Mouse (Mus musculus): ENCODE measurements around the gene Ogfod2. TPM values are rescaled to one million over a fixed set of nuclear protein-coding genes. Genes with fewer than 3 reads are reported as not detected.

Gene Ogfod2
- polyA plus RNA-seq, 1 experiment from 2014 or later = 29.7 TPM

DNA sequence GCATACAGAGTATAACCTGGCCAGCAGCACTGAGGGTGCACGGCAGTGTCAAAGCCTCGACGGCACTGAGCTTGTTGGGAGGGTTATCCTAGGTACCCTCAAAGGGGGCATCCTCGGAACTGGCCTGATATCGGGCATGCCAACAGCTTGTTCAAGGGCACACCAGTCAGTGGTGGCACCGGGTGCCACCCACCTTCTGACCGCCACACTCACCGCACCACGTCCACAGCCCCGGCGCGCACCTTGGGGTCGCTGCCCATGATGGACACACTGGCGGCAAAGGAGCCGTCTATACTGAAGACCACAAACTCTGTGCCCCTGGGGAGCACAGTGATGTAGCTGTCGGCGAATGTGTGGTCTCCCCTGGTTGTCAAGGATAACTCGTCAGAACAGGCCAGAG lies 10.3 kb downstream of the Ogfod2 start:
- Histone ChIP-seq H3K4me2 (ENCODE audit: low read depth, low read length) (no peak overlapping the region), H3K4me1 (replicated peaks; ENCODE audit: control insufficient read depth, insufficient read depth, low read length) (peaks cover under 1% of the 10 kb centered on the region; the same call in 1 of the 2 replicates), H3K36me3 (ENCODE audit: control insufficient read depth, insufficient read depth, low read length) (peaks cover 42% of the 10 kb centered on the region), H3K27ac (ENCODE audit: low read length) (no peak overlapping the region), H3K9me3 (ENCODE audit: control insufficient read depth, low read length) (no peaks in the 10 kb centered on the region), H3K27me3 (ENCODE audit: control insufficient read depth, insufficient read depth, low read depth, low read length) (no peaks in the 10 kb centered on the region), H3K9ac (ENCODE audit: low read length) (no peak overlapping the region), H3K4me3 (ENCODE audit: low read length) (no peak overlapping the region)
- ATAC-seq (ENCODE audit: low read depth) = no peak
- 89% methylated on average over 18 of the region's 18 CpGs for whole genome bisulfite sequencing

GRCm38 (mm10) chr5:124125093-124125492 lies 13.0 kb downstream of the Ogfod2 start:
- ATAC-seq (ENCODE audit: low read depth) = no peak
- H3K27me3 ChIP-seq (ENCODE audit: control insufficient read depth, insufficient read depth, low read depth, low read length) = no peaks in the 10 kb centered on the region
- H3K4me3 ChIP-seq (ENCODE audit: low read length) = no peak overlapping the region
- H3K4me2 ChIP-seq (ENCODE audit: low read depth, low read length) = no peak overlapping the region
- no peak overlapping the region for H3K27ac ChIP-seq (ENCODE audit: low read length)
- no peaks in the 10 kb centered on the region for H3K4me1 ChIP-seq (replicated peaks; ENCODE audit: control insufficient read depth, insufficient read depth, low read length)
- no peak overlapping the region for H3K9ac ChIP-seq (ENCODE audit: low read length)
- H3K9me3 ChIP-seq (ENCODE audit: control insufficient read depth, low read length) = no peaks in the 10 kb centered on the region
- H3K36me3 ChIP-seq (ENCODE audit: control insufficient read depth, insufficient read depth, low read length) = peaks cover 40% of the 10 kb centered on the region
- 79% methylated on average over 11 of the region's 11 CpGs for WGBS

DNA sequence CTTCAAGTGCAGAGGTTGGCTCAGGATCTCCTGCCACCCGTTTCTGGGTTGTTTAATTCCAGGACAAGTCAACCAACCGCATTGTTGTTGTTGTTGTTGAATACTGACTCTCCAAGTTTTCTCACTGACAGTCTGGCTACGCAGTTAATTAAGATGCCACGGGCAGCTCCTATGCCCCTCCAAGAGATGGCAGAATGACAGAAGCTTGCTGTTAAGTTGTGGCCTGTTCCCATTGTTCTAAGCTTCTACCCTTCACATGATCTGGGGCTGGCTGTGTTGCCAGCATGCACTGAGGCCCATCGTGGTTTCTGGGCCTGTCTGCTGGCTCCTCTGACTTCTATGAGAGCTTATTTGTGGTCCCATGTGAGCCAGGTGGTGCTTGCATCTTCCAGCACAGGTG lies 22.2 kb downstream of the Ogfod2 start:
- H3K4me2 ChIP-seq (ENCODE audit: low read depth, low read length) = no peak overlapping the region
- ATAC-seq (ENCODE audit: low read depth) = no peak
- no peak overlapping the region for H3K9ac ChIP-seq (ENCODE audit: low read length)
- H3K27ac ChIP-seq (ENCODE audit: low read length) = no peak overlapping the region
- H3K4me3 ChIP-seq (ENCODE audit: low read length) = no peak overlapping the region
- 85% methylated on average over 5 of the region's 5 CpGs for WGBS
- H3K9me3 ChIP-seq (ENCODE audit: control insufficient read depth, low read length) = no peaks in the 10 kb centered on the region
- no peaks in the 10 kb centered on the region for H3K27me3 ChIP-seq (ENCODE audit: control insufficient read depth, insufficient read depth, low read depth, low read length)
- H3K4me1 ChIP-seq (replicated peaks; ENCODE audit: control insufficient read depth, insufficient read depth, low read length) = peaks cover 4% of the 10 kb centered on the region; the same call in 1 of the 2 replicates
- peaks cover 14% of the 10 kb centered on the region for H3K36me3 ChIP-seq (ENCODE audit: control insufficient read depth, insufficient read depth, low read length)

- 41% methylated on average over 7 of the region's 7 CpGs for whole genome bisulfite sequencing
- Histone ChIP-seq H3K36me3 (ENCODE audit: control insufficient read depth, insufficient read depth, low read length) (peaks cover 22% of the 10 kb centered on the region), H3K27me3 (ENCODE audit: control insufficient read depth, insufficient read depth, low read depth, low read length) (no peaks in the 10 kb centered on the region), H3K4me1 (replicated peaks; ENCODE audit: control insufficient read depth, insufficient read depth, low read length) (peaks cover 4% of the 10 kb centered on the region; the same call in 1 of the 2 replicates), H3K9me3 (ENCODE audit: control insufficient read depth, low read length) (no peaks in the 10 kb centered on the region), H3K9ac (ENCODE audit: low read length) (no peak overlapping the region), H3K4me3 (ENCODE audit: low read length) (no peak overlapping the region), H3K27ac (ENCODE audit: low read length) (no peak overlapping the region), H3K4me2 (ENCODE audit: low read depth, low read length) (no peak overlapping the region)
- ATAC-seq (ENCODE audit: low read depth) = peak; percentile 37
Measured at GRCm38 (mm10) chr5:124138066-124138465, 26.0 kb downstream of the Ogfod2 start.

DNA sequence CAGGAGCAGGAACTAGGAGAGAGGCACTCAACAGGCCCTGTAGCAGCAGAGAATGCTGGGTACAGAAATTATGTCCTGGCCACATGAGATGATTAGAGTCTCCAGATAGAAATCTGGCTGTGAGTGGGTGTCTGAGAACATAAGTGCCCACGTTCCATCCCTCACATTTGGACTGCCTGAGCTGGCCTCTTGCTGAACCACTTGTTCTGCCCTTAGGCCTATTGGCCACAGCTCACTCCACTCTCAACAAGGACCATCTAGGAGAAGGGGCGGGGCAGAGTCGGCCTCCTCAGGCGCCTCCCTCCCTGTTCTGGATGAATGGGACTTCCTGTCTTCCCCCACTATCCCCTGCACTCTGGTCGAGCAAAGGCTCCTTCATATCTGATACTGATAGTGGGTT lies 36.9 kb downstream of the Ogfod2 start:
- Histone ChIP-seq H3K36me3 (ENCODE audit: control insufficient read depth, insufficient read depth, low read length) (0 out of 2 replicates have a peak, but pooled peaks cover 2% of the 10 kb centered on the region), H3K4me3 (ENCODE audit: low read length) (no peak overlapping the region), H3K27me3 (ENCODE audit: control insufficient read depth, insufficient read depth, low read depth, low read length) (no peaks in the 10 kb centered on the region), H3K9me3 (ENCODE audit: control insufficient read depth, low read length) (no peaks in the 10 kb centered on the region), H3K9ac (ENCODE audit: low read length) (no peak overlapping the region), H3K4me1 (replicated peaks; ENCODE audit: control insufficient read depth, insufficient read depth, low read length) (peaks cover 17% of the 10 kb centered on the region), H3K27ac (ENCODE audit: low read length) (peak overlapping the region; percentile 85), H3K4me2 (ENCODE audit: low read depth, low read length) (no peak overlapping the region)
- ATAC-seq (ENCODE audit: low read depth) = peak; percentile 82
- WGBS = 37% methylated on average over 5 of the region's 5 CpGs

DNA sequence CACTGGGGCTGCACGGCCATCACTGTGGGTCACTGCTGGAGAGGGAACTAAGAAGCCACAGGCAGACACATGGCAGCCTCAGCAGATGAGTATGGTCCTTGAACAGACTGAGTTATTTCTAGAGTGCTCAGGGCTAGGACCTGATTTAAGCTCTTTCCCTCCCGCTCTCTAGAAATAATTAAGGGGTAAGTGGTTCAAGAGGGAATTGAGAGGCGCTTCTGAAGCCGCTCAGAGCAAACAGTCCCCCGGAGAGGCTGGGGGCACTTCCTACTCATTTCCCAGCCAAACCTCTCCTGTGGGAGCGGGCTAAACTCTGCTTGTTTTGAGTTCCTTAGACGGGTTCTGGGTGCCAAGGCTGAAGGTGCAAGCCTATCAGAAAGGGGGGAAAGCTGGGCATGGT lies 38.8 kb downstream of the Ogfod2 start:
- Histone ChIP-seq H3K36me3 (ENCODE audit: control insufficient read depth, insufficient read depth, low read length) (0 out of 2 replicates have a peak, but pooled peaks cover 2% of the 10 kb centered on the region), H3K9me3 (ENCODE audit: control insufficient read depth, low read length) (no peaks in the 10 kb centered on the region), H3K4me1 (replicated peaks; ENCODE audit: control insufficient read depth, insufficient read depth, low read length) (peaks cover 21% of the 10 kb centered on the region), H3K4me3 (ENCODE audit: low read length) (no peak overlapping the region), H3K4me2 (ENCODE audit: low read depth, low read length) (no peak overlapping the region), H3K9ac (ENCODE audit: low read length) (no peak overlapping the region), H3K27ac (ENCODE audit: low read length) (peak overlapping the region; percentile 79), H3K27me3 (ENCODE audit: control insufficient read depth, insufficient read depth, low read depth, low read length) (no peaks in the 10 kb centered on the region)
- ATAC-seq (ENCODE audit: low read depth) = peak; percentile 51
- 56% methylated on average over 7 of the region's 7 CpGs for WGBS

DNA sequence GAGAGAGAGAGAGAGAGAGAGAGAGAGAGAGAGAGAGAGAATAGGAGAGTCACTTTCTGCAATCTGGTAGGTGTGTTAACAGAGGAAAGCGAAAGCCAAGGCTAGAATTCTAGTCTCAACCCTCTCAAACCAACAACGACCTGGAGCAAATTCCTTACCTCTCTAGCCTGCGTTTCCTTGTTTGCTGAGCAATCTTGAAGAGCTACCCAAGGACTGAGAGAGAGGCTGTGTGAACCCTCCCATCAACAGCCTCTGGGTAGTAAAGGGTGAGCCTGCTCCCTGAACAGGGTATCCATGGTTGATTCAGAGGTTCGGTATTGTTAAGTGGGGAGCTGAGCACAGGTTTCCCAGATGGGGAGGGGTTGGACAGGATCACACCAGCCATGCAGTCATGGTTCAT lies 40.6 kb downstream of the Ogfod2 start:
- Histone ChIP-seq H3K4me3 (ENCODE audit: low read length) (peak overlapping the region; percentile 31), H3K4me2 (ENCODE audit: low read depth, low read length) (peak overlapping the region; percentile 36), H3K27ac (ENCODE audit: low read length) (peak overlapping the region; percentile 85), H3K9ac (ENCODE audit: low read length) (no peak overlapping the region), H3K27me3 (ENCODE audit: control insufficient read depth, insufficient read depth, low read depth, low read length) (no peaks in the 10 kb centered on the region), H3K4me1 (replicated peaks; ENCODE audit: control insufficient read depth, insufficient read depth, low read length) (peaks cover 18% of the 10 kb centered on the region), H3K9me3 (ENCODE audit: control insufficient read depth, low read length) (no peaks in the 10 kb centered on the region), H3K36me3 (ENCODE audit: control insufficient read depth, insufficient read depth, low read length) (no peaks in the 10 kb centered on the region)
- ATAC-seq (ENCODE audit: low read depth) = peak; percentile 67
- 50% methylated on average over 4 of the region's 4 CpGs for WGBS

DNA sequence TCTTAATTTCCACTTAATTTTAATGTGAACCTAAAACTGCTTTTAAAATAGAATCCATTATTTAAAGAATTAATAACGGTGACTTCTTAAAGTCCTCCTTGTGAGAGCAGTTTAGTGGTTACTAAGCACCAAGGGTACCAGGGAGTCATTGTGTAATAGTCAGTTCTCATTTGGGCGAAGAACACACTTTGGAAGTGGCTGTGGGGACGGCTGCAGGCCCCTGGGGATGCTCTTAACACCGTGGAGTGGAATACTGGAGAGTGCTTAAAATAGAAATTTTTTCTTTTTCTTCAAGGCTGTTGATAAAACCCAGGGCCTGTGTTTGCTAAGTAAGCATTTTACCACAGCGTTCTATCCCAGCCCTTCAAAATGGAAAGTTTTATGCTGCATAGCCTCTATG lies 43.8 kb downstream of the Ogfod2 start:
- H3K4me1 ChIP-seq (replicated peaks; ENCODE audit: control insufficient read depth, insufficient read depth, low read length) = peaks cover 22% of the 10 kb centered on the region
- WGBS = 45% methylated on average over 5 of the region's 5 CpGs
- H3K9me3 ChIP-seq (ENCODE audit: control insufficient read depth, low read length) = no peaks in the 10 kb centered on the region
- no peak overlapping the region for H3K9ac ChIP-seq (ENCODE audit: low read length)
- no peak overlapping the region for H3K4me2 ChIP-seq (ENCODE audit: low read depth, low read length)
- no peaks in the 10 kb centered on the region for H3K36me3 ChIP-seq (ENCODE audit: control insufficient read depth, insufficient read depth, low read length)
- H3K27me3 ChIP-seq (ENCODE audit: control insufficient read depth, insufficient read depth, low read depth, low read length) = no peaks in the 10 kb centered on the region
- ATAC-seq (ENCODE audit: low read depth) = peak; percentile 79
- H3K4me3 ChIP-seq (ENCODE audit: low read length) = no peak overlapping the region
- no peak overlapping the region for H3K27ac ChIP-seq (ENCODE audit: low read length)

- H3K4me1 ChIP-seq (replicated peaks; ENCODE audit: control insufficient read depth, insufficient read depth, low read length) = peaks cover 28% of the 10 kb centered on the region
- WGBS = 69% methylated on average over 4 of the region's 4 CpGs
- no peaks in the 10 kb centered on the region for H3K9me3 ChIP-seq (ENCODE audit: control insufficient read depth, low read length)
- no peak overlapping the region for H3K4me3 ChIP-seq (ENCODE audit: low read length)
- H3K27me3 ChIP-seq (ENCODE audit: control insufficient read depth, insufficient read depth, low read depth, low read length) = no peaks in the 10 kb centered on the region
- no peak overlapping the region for H3K27ac ChIP-seq (ENCODE audit: low read length)
- ATAC-seq (ENCODE audit: low read depth) = no peak
- no peak overlapping the region for H3K4me2 ChIP-seq (ENCODE audit: low read depth, low read length)
- no peaks in the 10 kb centered on the region for H3K36me3 ChIP-seq (ENCODE audit: control insufficient read depth, insufficient read depth, low read length)
- H3K9ac ChIP-seq (ENCODE audit: low read length) = no peak overlapping the region
Measured at GRCm38 (mm10) chr5:124158305-124158704, 46.2 kb downstream of the Ogfod2 start.

DNA sequence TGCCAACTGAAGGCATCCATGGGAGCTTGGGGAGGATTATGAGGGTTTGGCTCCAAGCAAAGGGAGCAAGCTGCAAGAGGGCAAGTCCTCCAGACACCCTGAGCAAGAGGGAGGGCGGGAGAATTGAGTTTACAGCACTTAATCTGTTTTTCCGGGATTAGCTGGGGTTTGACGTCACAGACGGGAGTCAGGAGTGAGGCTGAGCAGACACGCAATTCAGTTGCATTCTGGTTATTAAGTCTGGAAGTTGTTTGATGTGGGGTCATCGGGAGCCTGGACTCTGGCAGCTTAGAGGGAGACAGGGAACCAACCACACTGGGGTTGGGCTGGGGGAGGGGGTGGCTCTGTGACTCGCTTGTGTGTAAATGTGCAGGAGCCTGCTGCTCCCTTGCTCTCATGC lies 47.4 kb downstream of the Ogfod2 start:
- Histone ChIP-seq H3K36me3 (ENCODE audit: control insufficient read depth, insufficient read depth, low read length) (no peaks in the 10 kb centered on the region), H3K27me3 (ENCODE audit: control insufficient read depth, insufficient read depth, low read depth, low read length) (no peaks in the 10 kb centered on the region), H3K9ac (ENCODE audit: low read length) (no peak overlapping the region), H3K4me3 (ENCODE audit: low read length) (no peak overlapping the region), H3K9me3 (ENCODE audit: control insufficient read depth, low read length) (no peaks in the 10 kb centered on the region), H3K4me1 (replicated peaks; ENCODE audit: control insufficient read depth, insufficient read depth, low read length) (peaks cover 25% of the 10 kb centered on the region), H3K4me2 (ENCODE audit: low read depth, low read length) (no peak overlapping the region), H3K27ac (ENCODE audit: low read length) (no peak overlapping the region)
- ATAC-seq (ENCODE audit: low read depth) = no peak
- 41% methylated on average over 7 of the region's 7 CpGs for WGBS
